Mouse (Mus musculus): Measurements from ENCODE around the gene Ptov1. TPM values are rescaled to one million over a fixed set of nuclear protein-coding genes. Genes with fewer than 3 reads are reported as not detected.
"Not testable (repeated sequence)": the region's sequence is repeated elsewhere in the genome, so short reads cannot be mapped to it uniquely, and the experiment has no call there.

Ptov1 gene
- total RNA-seq, 4 experiments from 2014 or later, result 178 to 199 (median 189) TPM

DNA sequence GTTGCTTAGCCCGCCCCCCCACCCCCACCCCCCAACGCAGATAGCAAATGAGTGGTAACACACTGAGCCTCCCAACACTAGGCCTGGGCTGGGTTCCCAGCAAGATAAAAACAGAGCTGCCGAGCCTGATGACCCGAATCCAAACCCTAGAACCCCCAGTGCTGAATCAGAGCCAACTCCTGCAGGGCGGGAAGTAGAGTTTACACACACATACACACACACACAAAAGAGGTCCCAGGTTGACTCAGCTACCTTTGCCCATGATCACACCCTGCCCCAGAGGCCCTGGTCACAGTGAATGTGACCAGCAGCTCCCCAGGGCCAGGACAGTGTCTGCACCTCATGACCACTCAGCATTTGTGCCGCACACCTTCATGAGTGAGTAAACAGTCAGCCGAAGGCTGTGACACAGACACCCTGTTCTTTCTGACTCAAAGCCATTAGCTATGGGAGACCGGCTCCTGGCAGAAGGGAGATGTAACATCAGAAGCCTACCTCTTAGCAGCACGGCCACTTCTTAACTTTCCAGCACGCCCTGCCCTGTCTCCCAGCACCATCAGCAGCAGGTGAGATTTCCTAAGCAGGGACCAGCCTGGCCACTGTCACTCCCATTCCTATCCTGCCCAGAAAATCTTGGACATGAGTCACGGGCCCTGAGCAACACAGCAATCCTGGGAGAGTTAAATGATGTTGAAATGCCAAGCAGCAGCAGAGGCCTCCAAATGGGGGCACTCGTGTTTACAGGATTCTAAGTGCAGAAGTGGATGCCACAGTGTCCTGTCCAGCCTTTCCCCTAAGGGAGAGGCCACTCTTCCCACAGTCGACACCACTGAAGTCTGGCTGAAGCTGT is 18.9 kb upstream of the Ptov1 start:
- DNase-seq (ENCODE audit: low spot score), result no peak

DNA sequence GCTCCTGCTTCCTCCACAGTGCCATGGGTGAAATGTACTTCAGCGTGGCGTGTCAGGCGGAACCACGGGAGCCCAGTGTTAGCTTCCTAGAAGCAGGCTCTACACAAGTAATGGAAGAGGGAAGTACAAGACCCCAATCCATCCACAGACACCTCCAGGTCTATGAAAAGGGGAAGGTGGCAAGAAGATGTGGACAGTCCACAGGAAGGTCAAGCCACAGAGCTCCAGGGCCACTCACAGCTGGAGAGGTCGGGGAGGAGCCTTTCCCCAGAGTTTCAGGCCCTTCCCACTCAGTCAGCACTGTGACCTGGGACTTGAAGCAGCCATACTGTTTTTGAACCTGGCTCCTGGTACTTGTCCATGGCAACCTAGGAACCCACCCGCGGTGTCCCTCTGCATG is 17.4 kb upstream of the Ptov1 start:
- no peak for DNase-seq (ENCODE audit: low spot score)

DNA sequence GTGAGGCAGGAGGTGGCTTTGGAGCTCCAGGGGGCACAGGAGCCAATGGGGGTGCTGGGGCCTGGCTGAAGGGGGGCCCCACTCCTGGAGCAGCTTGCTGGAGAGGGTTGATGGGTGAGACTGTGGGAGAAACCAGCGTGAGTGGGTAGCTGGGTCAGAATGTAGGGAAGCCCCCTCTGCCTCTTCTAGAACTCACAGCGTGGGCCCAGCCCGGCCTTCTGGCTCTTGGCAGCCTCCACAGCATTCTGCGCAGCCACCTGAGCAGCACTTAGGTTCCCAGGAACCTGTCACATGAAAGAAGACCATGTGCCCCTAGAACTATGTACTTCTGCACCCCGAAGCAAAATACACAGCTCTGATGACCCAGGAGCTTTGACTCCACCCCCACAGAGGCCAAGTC is 15.0 kb upstream of the Ptov1 start:
- DNase-seq (ENCODE audit: low spot score), result no peak

DNA sequence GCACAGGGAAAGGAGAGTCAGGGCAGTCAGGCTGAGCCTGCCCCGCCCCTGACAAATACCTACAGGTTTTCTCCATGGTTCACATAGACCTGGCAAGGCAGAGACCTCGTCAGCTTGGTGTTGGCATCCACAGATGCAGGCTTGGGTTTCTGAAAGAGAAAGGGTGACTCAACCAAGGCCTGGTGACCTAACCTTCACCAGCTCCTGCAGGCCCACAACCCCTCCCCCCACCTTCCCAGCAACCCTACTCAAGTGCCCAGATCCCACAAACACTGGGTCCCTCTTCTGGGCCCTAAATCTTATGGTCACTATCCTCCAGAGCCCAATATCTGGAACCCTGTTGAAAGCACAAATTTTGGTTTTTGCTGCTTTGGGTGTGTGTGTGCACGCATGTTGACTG is 13.4 kb upstream of the Ptov1 start:
- no peak for DNase-seq (ENCODE audit: low spot score)

DNA sequence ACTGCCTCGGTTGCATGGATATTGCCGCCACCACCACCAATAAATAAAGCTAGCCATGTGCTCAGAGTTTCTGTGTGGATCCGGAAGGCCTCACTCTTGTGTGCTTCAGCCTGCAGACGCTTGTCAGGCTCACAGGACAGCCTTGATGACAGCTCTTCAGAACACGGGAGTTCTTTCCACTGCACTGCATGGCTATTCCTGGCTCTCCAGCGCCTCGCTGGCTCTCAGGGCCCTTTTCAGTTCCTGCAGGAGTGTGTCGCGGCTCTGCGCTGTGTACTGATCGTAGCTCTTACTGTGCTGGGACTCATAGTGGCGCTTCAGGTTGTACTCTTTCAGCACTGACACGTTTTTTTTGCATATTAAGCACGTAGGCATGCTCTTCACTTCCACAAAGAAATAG is 8.2 kb upstream of the Ptov1 start:
- DNase-seq (ENCODE audit: low spot score), result peak; percentile 54

DNA sequence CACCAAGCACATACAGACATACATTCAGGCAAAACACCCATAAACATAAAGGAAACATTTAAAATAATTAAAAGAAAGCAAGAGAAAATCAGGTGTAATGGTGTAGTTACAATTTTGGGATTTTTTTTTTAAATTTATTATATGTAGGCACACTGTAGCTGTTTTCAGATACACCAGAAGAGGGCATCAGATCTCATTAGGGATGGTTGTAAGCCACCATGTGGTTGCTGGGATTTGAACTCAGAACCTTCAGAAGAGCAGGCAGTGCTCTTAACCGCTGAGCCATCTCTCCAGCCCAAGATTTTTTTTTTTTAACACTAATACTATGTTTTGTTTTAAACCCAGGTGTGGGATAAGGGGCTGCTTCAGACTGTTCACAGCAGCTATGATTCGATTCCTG is 2.2 kb upstream of the Ptov1 start:
- not testable (repeated sequence) for DNase-seq (ENCODE audit: low spot score)

DNA sequence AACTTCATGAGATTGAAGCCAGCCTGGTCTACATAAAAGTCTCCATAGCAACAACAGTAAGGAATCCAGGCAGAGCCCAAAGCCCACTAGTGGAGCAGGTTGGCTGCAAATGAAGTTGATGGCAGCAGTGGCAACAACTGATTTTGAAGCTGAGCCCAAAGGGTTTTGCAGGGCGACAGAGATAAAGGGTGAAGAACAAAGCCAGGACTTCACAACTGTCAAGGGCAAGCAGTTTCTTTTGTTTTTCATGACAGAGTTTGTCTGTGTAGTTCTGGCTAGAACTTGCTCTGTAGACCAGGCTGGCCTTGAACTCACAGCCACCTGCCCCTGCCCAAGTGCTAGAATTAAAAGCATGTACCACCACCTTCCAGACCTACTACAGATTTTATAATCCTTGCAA is 1.6 kb upstream of the Ptov1 start:
- DNase-seq (ENCODE audit: low spot score), result no peak

DNA sequence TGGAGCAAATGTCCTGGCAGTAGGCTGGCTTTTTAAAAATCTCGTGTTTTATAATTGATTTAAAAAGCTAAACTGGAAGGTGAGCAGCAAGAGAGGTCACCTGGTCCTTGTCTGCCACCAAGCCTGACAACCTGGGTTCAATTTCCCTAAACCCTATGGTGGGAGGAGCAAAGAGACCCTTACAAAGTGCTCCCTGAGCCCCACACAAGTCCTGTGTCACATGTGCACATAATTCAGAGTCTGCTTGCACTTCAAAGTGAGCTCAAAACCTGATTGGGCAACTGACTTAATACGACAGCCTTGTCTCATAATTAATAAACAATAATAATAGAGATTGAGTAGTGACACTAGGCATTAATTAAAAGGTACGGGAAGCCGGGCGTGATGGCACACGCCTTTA is 1.0 kb upstream of the Ptov1 start:
- DNase-seq (ENCODE audit: low spot score), result no peak

DNA sequence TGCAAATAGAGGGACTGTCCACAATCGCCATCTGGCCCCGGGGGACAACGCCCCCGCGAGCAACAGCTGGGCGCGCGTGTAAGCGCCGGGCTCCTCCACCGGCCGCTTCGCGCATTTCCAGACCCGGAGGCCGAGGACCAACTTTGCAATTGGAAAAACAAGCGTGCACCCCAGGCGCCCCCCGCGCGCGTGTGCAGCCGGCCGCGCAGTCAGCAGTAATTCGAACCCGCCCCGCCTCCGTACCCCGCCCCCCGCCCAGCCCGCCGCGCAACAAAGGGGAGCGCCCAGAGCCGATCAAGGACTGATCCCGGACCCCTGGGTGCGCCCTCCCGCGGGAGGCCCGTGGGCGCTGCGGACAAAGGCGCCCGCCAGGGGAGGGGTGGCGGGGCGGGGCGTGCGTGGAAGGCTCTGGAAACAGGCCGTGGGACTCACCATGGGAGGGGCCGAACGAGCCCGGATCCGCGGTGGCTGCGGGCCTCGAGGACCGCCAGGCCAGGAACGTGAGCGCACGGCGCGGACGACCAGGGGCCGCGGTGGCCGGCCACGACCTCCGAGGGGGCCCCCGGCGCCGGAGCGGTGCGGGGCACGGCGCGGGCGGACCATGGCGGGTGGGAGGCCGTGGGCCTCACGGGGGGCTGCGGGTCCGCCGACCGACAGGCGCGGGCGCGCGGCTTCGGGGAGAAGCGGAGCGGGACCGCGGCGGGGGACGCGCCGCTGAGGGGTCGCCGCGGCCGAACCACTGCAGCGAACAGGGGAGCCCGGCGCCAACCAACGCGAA is 480 bp downstream of the Ptov1 start:
- DNase-seq (ENCODE audit: low spot score), result peak; percentile 61

DNA sequence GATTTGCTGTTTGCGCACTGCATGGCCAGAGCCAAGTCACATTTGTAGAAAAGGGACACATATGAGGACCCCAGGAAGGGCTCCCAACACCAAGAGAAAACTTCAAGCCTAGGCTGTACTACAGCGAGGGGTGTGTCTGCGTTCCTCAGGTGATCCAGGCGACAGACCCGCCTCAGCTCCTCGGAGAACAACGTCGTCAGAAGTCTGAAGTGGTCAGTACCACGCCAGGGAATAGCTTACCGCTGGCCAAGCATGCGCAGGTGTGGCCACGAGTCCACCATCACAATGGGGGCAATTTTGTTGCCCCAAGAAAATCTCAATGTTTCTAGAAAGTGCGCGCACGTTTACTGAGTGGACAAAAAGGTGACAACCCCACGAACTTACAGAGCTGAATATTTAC is 1.1 kb downstream of the Ptov1 start:
- DNase-seq (ENCODE audit: low spot score), result no peak

DNA sequence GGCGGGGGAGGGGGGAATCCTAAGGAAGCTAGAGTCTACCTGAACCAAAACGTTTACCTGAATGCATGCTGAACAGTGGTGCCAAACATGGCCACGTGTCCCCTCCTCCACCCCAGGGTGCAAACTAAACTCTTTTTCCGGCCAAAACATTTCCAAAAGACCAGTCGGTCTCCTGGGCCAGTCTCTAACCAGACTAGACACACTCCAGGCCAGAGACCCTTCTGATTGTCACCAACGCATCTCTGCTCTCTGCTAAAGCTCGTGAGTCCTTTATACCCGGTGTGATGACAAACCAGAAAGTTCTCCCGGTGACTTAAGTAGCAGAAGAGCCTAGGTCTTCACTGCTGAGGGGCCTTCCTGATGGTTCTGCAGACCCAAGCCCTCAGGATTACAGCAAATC is 1.8 kb downstream of the Ptov1 start:
- DNase-seq (ENCODE audit: low spot score), result no peak

DNA sequence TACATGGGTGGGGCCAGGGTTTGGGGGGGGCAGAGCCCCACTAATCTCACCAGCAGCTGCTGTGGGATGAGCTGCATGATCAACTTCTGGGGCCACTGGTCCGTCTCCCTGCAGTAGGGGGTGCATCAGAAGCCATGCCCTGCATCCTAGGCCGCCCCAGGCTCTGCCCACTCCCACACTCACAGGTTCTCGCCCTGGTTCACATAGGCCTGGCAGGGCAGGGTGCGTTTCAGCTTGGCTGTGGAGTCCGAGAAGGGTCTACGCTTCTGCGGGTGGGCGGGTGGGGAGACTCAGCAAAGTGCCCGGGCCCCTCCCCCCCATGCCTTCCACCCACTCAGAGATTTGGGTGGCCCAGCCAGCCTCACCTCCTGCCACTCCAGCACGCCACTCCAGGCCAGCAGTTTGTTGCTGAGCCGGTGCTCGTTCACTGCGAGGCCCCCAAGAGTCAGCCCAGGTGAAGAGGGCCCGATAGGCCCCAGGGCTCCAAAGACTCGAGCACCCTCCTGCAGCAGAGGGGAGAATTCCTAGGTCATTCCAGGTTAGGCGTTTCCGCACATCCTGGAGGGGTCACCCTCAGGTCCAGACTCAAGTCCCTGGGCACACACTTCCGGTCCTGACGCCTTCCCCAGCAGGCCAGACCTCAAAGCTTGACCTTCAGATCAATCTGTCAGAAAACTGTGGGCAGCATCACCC is 2.4 kb downstream of the Ptov1 start:
- DNase-seq (ENCODE audit: low spot score), result no peak

DNA sequence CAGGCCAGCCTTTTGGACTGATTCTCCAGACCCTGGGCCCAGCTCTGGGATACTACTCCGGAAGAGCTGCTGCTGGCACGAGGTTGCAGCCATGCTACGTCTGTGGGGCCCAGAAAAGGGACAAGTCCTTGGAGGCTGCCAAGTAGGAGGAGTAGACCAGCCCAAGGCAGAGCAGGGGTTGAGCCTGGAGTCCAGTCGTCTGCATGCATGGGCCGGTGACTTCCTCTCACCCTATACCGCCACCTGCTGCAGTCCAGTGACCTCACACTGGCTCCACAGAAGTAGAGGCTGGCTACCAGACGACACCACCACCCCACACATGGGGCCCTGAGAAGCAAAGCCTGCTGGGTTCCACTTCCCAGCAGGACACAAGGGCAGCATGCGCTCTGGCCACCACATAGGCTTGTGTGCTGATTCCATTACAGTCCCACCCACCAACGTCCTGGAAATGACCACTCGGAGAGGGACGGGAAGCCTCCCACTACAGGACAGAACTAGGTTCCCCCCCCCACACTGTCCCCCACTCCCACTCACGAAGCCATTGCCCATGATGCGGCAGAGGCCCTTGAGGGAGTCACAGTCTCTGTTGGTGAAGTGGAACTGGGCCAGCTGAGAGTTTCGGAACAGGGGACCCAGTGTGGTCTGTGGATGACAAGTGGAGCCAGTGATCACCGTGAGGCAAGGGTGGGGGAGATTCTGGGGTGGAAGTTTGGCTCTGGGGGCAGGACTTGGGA is 3.1 kb downstream of the Ptov1 start:
- peak; percentile 66 for DNase-seq (ENCODE audit: low spot score)

DNA sequence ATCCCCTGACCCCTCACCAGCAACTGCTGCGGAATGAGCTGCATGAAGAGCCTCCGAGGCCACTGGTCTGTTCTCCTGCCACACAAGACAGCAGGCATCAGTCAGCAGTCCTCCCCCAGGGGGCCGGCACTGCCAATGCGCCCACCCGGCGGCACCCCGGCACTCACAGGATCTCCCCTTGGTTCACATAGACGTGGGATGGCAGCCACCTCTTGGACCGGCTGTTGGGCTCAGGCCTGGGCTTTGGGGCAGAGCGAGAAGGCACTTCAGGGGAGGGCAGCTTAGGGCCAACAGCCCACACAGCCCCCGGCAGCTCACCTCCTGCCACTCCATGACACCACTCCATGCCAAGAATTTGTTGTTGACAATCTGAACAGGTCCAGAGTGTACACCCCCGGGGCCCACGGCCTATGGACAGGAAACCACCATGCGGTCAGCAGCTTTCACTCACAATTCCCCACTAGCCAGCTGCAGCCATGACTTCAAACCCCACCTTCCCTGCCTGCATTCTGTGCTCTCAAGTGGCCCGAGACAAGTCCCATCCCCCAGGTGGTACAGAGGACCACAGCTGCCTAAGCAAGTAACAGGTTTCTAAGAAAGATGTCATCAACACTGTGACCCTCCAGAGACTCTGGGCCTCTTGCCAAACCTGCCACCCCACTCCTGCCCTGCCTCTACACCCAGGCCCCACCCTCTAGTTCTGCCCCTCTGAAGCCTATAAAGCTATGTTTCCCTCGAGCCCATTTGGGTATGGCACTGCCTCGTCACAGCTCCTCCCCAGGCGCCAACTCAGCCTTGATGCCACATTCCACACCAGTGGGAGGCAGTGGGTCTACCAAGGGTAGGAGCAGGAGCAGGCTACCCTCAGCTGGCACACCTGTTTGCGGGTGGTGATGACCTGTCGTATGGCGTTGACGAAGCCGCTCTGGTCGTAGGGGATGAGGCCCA is 4.7 kb downstream of the Ptov1 start:
- DNase-seq (ENCODE audit: low spot score), result no peak

DNA sequence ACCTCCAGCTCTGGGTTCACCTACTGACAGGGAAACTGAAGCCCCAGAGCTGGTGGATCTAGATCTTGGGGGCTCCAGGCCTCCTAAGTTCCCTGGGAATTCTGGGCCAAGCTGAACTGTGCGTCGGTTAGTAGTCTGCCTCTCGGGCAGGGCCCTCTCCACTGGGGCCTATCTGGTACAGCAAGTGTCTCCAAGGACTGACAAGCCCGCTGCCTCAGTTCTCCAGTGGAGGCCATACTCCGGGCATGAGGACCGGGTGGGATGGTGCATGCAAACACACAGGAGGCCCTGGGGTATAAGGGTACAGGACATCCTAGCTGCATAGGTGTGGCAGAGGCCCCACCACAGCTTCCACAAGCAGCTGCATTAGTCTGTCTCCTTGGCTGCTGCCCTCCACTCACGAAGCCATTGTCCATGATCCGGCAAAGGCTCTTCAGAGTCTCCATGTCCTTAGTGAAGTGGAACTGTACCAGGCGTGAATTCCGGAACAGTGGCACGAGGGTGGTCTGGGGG is 5.5 kb downstream of the Ptov1 start:
- no peak for DNase-seq (ENCODE audit: low spot score)

DNA sequence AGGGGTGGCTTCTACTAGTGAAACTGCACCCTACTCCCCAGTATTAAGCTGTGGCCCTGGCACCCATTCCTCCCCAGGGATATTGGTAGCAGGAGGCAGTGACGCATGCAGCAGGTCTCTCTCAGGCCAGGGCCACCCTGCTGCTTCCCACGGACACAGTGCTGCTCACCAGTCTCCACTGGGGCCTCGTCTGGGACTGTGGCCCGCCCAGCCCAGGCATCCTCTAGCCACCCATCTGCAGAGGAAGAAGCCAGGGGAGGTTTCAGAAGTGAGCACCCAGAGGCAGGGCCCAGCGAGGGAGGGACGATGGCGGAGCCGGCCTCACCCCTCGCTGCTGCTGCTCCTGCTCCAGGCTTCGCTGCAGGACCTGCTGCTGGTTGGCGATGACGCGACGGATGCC is 6.4 kb downstream of the Ptov1 start:
- DNase-seq (ENCODE audit: low spot score), result no peak

DNA sequence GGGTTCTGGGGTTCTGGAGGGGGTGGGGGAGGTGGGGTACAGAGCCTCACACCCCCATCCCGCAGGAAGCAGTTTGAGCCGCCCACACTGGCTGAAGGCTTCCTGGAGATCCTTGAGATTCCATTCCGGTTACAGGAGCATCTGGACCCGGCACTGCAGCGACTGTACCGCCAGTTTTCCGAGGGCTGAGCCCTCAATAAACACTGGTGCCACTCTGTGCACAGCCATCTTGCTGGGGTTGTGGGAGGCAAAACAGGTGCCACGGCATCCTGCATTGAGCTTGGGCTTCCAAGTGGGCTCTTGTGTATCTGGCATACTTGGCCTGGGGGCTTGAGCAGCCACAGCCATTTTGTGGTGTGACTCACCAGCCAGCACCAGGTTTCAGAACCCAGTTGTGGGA is 7.2 kb downstream of the Ptov1 start:
- no peak for DNase-seq (ENCODE audit: low spot score)

DNA sequence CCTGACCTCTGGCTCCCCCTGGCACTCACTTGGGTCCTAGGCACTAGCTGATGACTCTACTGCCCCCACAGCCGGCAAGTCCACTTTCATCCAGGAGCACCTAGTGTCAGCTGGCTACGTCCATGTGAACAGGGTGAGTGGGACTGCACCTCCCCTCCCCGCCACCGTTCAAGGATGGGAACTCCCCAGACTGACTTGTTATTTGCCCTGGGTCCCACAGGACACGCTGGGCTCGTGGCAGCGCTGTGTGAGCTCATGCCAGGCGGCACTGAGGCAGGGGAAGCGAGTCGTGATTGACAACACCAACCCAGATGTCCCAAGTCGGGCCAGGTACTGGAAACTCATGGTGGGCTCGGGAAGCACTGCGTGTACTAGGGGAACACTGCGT is 8.2 kb downstream of the Ptov1 start:
- no peak for DNase-seq (ENCODE audit: low spot score)

DNA sequence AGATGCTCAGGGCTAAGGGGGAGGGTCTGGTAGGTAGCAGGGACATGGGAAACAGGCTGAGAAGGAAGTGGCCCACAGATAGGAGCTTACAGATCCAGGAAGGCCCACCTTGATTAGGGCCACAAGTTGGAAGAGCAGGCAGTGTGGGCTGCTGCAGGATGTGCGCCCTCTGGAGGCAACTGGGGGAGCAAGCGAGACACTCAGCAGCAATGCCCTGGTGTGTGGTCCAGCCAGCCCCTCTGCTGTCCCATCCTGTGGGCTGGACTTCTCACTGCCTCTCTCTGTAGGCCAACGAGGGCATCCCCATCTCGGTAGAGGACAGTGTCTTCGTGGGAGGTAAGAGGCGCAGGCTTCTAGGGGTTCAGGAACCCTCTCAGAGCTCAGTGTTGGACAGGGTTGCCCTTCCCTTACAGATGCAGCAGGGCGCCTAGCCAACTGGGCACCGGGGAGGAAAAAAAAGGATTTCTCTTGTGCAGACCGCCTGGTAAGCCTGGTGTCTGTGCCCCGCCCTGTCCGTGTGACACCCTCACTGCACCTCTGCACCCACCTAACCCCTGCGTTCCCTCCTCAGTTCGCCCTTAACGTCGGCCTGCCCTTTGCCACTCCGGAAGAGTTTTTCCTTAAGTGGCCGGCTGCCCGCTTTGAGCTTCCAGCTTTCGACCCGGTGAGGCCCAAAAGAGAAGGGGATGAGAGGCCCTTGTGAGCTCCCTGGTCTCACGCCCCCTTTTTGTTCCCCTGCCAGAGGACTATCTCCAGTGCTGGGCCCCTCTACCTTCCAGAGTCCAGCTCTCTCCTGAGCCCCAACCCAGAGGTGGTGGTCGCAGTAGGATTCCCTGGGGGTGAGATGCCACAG is 8.8 kb downstream of the Ptov1 start:
- no peak for DNase-seq (ENCODE audit: low spot score)

DNA sequence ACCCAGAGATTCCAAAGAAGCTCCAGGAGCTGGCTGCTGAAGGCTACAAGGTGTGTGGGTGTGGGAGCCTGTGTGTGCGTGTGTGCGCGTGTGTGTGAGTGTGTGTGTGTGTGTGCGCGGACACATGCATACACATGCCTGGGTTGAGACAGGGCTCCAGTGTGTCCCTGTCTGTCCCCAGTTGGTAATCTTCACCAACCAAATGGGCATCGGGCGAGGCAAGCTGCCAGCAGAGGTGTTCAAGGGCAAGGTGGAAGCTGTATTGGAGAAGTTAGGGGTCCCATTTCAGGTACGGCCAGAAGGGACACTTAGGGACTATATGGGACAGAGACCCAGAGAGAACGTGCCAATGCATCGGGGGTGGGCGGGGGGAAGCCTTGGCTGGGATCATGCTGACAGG is 9.7 kb downstream of the Ptov1 start:
- DNase-seq (ENCODE audit: low spot score), result no peak
